Mouse (Mus musculus): ENCODE results near the gene Lypd4. TPM values are rescaled to one million over a fixed set of nuclear protein-coding genes. Genes with fewer than 3 reads are reported as not detected.
A peak's percentile ranks its signal among the peaks of the same experiment; 100 is the strongest.

The Lypd4 gene
- polyA plus RNA-seq, 1 experiment from 2014 or later, result not detected

DNA sequence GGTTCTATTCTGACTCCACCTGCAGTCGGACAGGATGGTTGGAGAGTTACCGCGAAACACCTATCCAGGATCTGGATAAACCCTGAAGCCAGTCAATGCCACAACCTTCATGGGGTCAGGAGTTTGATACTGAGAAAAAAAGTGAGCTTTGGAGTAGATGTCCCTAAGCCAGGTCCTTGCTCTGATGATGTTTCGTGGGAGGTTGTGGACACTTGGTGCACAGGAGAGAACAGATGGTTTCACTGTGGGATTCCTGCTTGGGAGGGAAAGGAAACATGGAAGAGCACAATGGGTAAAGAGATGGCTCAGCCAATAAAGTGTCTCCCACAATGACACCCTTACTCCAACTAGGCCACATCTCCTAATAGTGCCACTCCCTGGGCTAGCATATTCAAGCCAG is 42.6 kb downstream of the Lypd4 start:
- H3K4me2 ChIP-seq (ENCODE audit: low read length), result no peak overlapping the region
- 94% methylated on average over 4 of the region's 4 CpGs for WGBS
- DNase-seq (ENCODE audit: low spot score), result no peak

DNA sequence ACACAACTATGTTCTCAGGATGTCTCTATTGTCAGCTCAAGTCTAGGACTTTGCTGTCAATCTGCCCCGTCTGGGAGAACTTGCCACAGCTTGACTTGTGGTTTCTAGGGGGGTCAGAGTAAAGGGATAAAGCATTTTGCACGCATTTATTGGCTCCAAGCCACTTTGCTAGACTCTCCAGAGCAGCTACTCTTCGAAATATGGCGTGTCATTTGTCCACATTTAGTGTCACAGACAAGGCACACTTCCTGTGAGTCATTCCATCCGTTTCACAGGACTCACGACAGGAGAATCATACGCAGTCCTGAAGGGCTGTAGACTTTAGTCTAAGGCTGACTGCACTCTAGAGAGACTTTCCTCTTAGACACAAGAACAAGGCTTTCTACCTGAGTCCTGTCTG is 45.3 kb downstream of the Lypd4 start:
- DNase-seq (ENCODE audit: low spot score) (no peak), ATAC-seq (replicated peaks; ENCODE audit: low FRiP score, low TSS enrichment, low read depth) (no peak)
- WGBS, result 75% methylated on average over 7 of the region's 7 CpGs
- H3K4me2 ChIP-seq (ENCODE audit: low read length), result no peak overlapping the region
- no peaks in the 10 kb centered on the region for H3K36me3 ChIP-seq (ENCODE audit: control insufficient read depth, insufficient read depth, low read length)
- no peak overlapping the region for H3K27ac ChIP-seq (ENCODE audit: low read depth)
- H3K4me3 ChIP-seq (ENCODE audit: low read depth, low read length), result no peak overlapping the region
- H3K27me3 ChIP-seq (replicated peaks; ENCODE audit: control insufficient read depth, insufficient read depth, low read length), result no peaks in the 10 kb centered on the region
- no peaks in the 10 kb centered on the region for H3K9me3 ChIP-seq (ENCODE audit: control insufficient read depth, low read length)
- H3K4me1 ChIP-seq (replicated peaks; ENCODE audit: control insufficient read depth, insufficient read depth, low read length), result no peaks in the 10 kb centered on the region
- no peak overlapping the region for H3K9ac ChIP-seq (ENCODE audit: low read length)

More for the DNA sequence above, 42.6 kb downstream of the Lypd4 start:
- ATAC-seq (replicated peaks; ENCODE audit: low FRiP score, low TSS enrichment, low read depth), result no peak
- no peaks in the 10 kb centered on the region for H3K27me3 ChIP-seq (replicated peaks; ENCODE audit: control insufficient read depth, insufficient read depth, low read length)
- no peak overlapping the region for H3K27ac ChIP-seq (ENCODE audit: low read depth)
- no peaks in the 10 kb centered on the region for H3K4me1 ChIP-seq (replicated peaks; ENCODE audit: control insufficient read depth, insufficient read depth, low read length)
- H3K4me3 ChIP-seq (ENCODE audit: low read depth, low read length), result no peak overlapping the region
- H3K36me3 ChIP-seq (ENCODE audit: control insufficient read depth, insufficient read depth, low read length), result no peaks in the 10 kb centered on the region
- H3K9ac ChIP-seq (ENCODE audit: low read length), result no peak overlapping the region
- H3K9me3 ChIP-seq (ENCODE audit: control insufficient read depth, low read length), result no peaks in the 10 kb centered on the region

DNA sequence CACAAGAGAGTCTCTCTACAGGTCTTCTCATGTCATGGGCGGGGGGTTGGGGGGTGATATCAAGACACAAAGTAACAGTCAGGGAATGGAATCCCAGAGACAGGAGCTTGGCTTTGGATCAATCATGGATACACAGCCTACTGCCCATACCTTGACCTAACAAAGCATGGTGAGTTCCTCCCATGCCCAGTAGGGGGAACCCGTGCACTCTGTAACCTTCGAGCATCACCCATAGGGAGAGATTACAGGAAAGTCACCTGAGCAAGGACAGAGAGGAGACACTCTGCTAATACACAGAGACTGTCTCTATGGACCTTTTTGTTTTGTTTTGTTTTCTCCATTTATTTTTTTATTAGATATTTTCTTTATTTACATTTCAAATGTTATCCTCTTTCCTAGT is 52.2 kb downstream of the Lypd4 start:
- Histone ChIP-seq H3K27me3 (replicated peaks; ENCODE audit: control insufficient read depth, insufficient read depth, low read length) (no peaks in the 10 kb centered on the region), H3K4me2 (ENCODE audit: low read length) (no peak overlapping the region), H3K9me3 (ENCODE audit: control insufficient read depth, low read length) (no peaks in the 10 kb centered on the region), H3K4me1 (replicated peaks; ENCODE audit: control insufficient read depth, insufficient read depth, low read length) (no peaks in the 10 kb centered on the region), H3K4me3 (ENCODE audit: low read depth, low read length) (no peak overlapping the region), H3K27ac (ENCODE audit: low read depth) (no peak overlapping the region), H3K9ac (ENCODE audit: low read length) (no peak overlapping the region), H3K36me3 (ENCODE audit: control insufficient read depth, insufficient read depth, low read length) (no peaks in the 10 kb centered on the region)
- DNase-seq (ENCODE audit: low spot score) (peak; percentile 87), ATAC-seq (replicated peaks; ENCODE audit: low FRiP score, low TSS enrichment, low read depth) (peak; percentile 81)
- WGBS, result 0% methylated on average over 3 of the region's 3 CpGs

Other genes starting within 250 kb of the Lypd4 start
- gene Lypd3, start 233.4 kb downstream of the Lypd4 start, polyA plus RNA-seq (2014; fragmentation: Nextera tagmentation; extraction: Ambion mirVana), result 0.50 and 0.77 TPM in 2 replicates
- not detected in 2 replicates for gene Tex101, start 193.3 kb downstream of the Lypd4 start, polyA plus RNA-seq (2014; fragmentation: Nextera tagmentation; extraction: Ambion mirVana)
- not detected in 2 replicates for gene BC049730, start 160.7 kb downstream of the Lypd4 start, polyA plus RNA-seq (2014; fragmentation: Nextera tagmentation; extraction: Ambion mirVana)
- not detected in 2 replicates for gene Gm4763, start 143.0 kb downstream of the Lypd4 start, polyA plus RNA-seq (2014; fragmentation: Nextera tagmentation; extraction: Ambion mirVana)
- 0.11 and 0.50 TPM in 2 replicates for gene Cd177, start 109.6 kb downstream of the Lypd4 start, polyA plus RNA-seq (2014; fragmentation: Nextera tagmentation; extraction: Ambion mirVana)
- gene Ceacam10, start 92.7 kb downstream of the Lypd4 start, polyA plus RNA-seq (2014; fragmentation: Nextera tagmentation; extraction: Ambion mirVana), result not detected in 2 replicates
- 14.2 and 16.7 TPM in 2 replicates for gene Gm9844, start 7.7 kb downstream of the Lypd4 start, polyA plus RNA-seq (2014; fragmentation: Nextera tagmentation; extraction: Ambion mirVana)
- gene Dmrtc2, start 116 bp upstream of the Lypd4 start, polyA plus RNA-seq (2014; fragmentation: Nextera tagmentation; extraction: Ambion mirVana), result not detected in 2 replicates
- gene Rps19, start 14.4 kb upstream of the Lypd4 start, polyA plus RNA-seq (2014; fragmentation: Nextera tagmentation; extraction: Ambion mirVana), result 3,468 and 3,555 TPM in 2 replicates
- gene Cd79a, start 27.4 kb upstream of the Lypd4 start, polyA plus RNA-seq (2014; fragmentation: Nextera tagmentation; extraction: Ambion mirVana), result 0.28 and 0.32 TPM in 2 replicates
- 80.6 and 85.3 TPM in 2 replicates for gene Arhgef1, start 33.0 kb upstream of the Lypd4 start, polyA plus RNA-seq (2014; fragmentation: Nextera tagmentation; extraction: Ambion mirVana)
- not detected in 2 replicates for gene Gm4881, start 74.6 kb upstream of the Lypd4 start, polyA plus RNA-seq (2014; fragmentation: Nextera tagmentation; extraction: Ambion mirVana)
- gene Rabac1, start 102.8 kb upstream of the Lypd4 start, polyA plus RNA-seq (2014; fragmentation: Nextera tagmentation; extraction: Ambion mirVana), result 164 TPM in 2 replicates
- gene Atp1a3, start 136.0 kb upstream of the Lypd4 start, polyA plus RNA-seq (2014; fragmentation: Nextera tagmentation; extraction: Ambion mirVana), result 3.5 and 4.1 TPM in 2 replicates
- 7.0 and 8.8 TPM in 2 replicates for gene Grik5, start 202.4 kb upstream of the Lypd4 start, polyA plus RNA-seq (2014; fragmentation: Nextera tagmentation; extraction: Ambion mirVana)
- 21.9 and 24.8 TPM in 2 replicates for gene Zfp574, start 202.6 kb upstream of the Lypd4 start, polyA plus RNA-seq (2014; fragmentation: Nextera tagmentation; extraction: Ambion mirVana)